Mouse (Mus musculus): Measurements from ENCODE around the gene Golga1.

Gene Golga1

DNA sequence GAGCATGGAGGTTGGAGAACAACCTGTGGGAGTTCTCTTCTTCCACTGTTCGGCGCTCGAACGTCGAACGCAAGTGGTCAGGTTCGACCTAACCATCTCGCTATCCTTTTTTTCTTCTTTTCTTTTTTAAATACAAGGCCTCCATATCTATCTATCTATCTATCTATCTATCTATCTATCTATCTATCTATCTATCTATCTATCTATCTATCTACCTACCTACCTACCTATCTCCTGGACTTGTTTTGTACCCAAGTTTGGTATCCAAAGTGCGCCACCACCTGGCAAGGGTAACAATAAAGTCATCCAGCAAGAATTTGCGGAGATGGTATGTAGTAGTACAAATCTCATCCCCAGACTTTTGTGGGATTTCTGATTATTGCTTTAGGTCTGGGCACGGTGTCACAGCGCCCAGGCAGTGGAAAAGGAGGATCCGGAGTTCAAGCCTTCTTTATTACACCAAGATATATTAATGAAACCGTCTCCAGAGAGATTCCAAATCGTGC lies 59.7 kb downstream of the Golga1 start, which contains the start of gene Rpl35:
Gene Rpl35, minus strand, starts transcription at position 51 of the 506 bp plus-strand sequence.
- DNase-seq: no peak

DNA sequence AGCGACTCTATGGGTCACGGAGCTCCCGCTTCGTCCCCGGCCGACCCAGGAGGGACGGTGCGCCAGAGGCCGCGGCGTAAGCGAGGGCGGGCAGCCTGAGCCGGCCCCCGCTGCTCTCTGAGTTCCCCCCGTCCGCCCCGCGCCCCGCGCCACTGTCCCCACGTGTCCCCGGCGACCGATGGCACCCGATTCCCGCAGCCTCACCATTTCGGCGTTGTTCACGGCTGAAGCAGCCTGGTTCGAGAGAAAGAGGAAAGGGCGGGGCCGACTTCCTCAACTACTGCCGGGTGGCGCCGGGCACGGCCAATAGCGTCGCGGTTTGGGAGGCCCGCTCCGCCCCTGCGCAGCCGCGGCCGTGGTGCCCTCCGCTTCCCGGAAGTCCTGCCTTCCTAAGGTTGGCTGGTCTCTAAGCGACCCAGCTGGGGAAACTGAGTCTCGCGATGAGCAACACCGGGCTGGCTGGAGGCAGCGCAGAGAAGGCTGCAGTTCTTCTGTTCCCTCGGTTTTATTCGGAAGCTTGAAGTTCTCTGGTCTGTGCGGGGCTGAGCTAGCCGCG lies 60.4 kb downstream of the Golga1 start, which contains the start of gene Arpc5l:
Gene Arpc5l, plus strand, starts transcription at position 469 of the 556 bp plus-strand sequence.
- DNase-seq: peak; percentile 92

DNA sequence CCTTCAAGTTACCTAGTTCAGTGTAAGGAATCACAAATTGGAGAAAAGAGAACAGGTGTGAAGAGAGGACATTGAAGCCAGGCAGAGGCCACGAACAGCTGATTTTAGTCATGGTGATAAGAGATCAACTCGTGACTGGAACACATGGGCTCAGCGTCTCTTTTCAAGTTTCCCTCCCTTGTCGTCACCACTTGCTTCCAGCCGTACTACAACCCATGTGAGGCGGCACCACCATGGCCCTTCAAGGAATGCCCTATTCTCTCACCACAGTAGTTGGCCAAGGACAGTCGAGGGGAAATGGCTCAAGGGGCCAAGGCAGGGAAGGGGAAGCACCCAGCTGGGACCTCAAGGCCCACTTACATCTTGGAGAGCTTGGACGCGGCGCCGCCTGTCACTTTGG lies 61.0 kb downstream of the Golga1 start:
- no peak for DNase-seq

DNA sequence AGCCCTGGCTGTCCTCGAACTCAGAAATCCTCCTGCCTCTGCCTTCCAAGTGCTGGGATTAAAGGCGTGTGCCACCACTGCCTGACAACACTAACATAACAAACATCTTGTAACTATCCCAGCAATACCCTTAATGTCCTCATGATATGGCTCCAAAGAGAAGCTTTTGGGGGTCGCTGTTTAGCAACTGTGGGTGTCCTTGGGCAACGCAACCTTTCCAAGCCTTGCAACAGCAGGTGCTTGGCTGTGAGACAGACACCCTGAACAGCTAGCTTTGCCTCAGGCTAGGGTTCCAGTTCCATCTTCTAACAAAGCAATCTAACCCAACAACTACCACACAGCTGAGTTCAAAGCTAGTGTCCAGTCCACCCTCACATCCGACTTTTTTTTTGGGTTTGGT lies 61.8 kb downstream of the Golga1 start:
- DNase-seq: no peak

DNA sequence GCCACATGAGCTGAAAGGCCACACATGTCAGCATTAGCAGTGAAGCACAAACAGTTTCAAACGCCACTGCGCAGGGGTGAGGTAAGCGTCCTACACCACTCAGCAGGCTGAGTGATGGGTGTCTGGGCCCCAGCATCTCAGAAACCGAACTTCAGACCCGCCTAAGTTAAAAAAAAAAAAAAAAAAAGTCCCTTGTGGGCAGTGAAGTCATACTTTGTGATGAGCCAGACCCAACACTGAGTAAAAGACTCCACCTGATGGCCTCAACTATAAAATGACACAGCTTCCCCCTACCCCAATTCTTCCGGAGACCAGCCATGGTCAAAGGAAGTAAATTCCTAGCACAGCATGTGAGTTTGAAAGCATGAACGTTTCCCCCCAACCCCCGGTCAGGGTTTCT lies 62.2 kb downstream of the Golga1 start:
- no peak for DNase-seq

DNA sequence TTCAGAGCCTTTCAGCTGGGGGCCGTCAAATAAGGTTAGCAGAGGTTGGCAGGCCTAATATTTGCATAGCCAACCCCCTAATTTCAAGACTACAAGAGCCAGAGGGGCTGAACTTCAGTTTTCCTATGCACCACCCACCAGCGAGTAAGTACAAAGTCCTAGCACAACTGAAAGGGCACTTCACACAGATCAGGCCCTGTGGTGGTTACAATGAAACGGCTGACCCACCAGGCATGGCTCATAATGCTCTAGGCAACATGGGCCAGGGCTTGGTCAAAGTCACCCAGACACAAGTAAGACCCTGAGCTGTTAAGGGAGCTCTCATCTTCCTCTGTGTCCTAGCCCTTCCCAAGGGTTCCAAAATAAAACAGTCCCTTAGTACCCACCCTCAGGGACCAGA lies 63.5 kb downstream of the Golga1 start:
- no peak for DNase-seq

DNA sequence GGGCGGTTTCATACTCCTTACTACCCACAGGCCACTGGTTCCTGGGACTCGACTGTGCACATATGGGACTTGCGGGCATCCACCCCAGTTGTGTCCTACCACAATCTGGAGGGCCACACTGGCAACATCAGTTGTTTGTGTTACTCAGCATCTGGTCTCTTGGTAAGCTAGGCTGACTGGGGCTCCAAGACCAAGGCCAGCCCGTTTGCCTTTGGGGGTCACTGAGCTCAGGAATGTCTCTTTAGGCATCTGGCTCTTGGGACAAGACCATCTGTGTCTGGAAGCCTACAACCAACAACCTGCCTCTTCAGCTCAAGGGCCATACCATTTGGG lies 64.8 kb downstream of the Golga1 start:
- DNase-seq: no peak

DNA sequence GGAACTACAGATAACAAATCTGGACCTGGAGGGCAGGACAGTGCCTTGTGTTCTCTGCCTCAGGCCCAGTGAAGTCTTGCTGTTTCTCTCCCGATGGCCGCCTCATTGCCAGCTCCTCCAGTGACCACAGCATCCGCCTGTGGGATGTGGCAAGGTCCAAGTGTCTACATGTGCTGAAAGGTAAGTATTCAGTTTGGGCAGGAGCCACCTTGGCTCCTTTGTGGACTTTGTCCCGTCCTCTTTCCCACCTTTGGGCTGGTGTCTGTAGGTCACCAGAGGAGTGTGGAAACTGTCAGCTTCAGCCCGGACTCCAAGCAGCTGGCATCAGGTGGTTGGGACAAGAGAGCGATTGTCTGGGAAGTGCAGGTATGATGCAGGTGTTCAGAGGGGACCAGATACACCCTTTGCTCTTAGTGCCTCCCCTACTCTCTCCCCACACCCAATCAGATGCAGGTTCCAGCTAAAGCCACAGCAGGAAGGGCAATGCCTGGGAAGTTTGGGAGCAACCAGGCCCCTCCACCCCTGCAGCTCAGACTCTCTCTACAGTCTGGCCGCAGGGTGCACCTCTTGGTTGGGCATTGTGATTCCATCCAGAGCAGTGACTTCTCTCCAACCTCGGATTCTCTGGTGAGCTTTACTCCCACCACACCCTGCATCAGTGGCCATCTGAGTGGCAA lies 65.3 kb downstream of the Golga1 start:
- no peak for DNase-seq

DNA sequence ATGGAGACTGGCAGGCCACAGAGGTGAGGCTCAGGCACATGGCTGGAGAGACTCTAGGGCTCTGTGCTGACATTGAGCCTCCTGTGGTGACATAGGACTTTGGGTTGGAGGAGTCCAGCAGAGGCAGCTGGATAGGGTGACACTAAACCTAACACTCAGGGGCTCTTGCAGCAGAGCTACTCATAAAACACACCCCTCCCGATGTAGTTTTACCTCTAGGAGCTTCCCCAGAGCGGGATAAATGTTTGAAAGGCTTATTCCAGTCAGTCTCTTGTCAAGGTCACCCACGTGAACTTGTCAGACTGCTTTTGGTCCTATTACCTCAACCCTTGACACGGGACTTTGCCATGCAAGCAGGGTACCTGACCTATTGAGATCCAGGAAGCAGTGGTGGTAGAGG lies 66.0 kb downstream of the Golga1 start:
- DNase-seq: no peak

DNA sequence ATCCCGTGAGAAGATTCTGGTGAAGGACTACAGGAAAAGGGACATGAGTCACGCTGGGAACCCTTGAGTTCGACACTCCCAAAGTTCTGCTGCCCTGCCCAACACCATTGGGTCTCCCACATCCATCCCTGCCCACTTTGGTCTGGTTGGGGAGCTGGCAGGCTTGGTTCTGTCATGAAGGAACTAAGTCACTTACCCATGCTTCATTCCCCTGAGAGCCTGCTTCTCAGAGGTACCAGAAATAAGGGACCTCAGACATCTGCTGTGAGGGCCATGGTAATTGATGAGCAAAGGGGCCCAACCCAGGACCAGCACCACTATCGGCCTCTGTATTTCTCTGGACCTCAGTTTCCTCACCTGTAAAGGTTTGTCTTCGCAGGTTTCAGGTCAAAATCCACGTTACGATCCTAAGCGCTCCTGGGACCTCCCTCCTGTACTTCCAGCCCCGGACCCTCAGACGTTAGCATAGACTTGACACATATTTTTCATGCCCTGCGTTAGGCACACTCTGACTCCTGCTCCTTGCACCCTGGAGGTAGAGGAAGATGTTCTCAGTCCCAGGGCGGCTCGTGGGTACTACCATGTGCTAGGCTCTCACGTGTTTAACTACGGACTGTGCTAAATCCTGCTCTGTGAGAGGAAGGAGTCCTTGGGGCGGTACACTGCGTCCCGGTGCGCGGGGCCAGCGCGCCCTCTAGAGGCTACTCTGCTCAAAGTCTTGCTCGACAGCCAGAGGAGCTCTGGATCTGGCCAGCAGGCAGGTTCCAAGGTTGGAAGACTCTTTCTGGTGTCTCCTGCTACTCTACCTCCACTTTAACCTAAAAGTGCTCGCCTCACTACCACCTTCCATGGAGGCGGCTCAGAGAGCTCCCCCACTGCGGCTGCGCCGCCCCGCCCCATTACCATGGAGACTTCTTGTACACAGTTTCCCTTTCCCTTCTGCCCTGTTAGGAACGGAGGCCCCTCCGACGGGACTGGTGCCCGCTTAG lies 67.7 kb downstream of the Golga1 start, which contains the start of gene Wdr38:
Gene Wdr38, plus strand, starts transcription at position 91 of the 989 bp plus-strand sequence.
- DNase-seq: peak; percentile 91

DNA sequence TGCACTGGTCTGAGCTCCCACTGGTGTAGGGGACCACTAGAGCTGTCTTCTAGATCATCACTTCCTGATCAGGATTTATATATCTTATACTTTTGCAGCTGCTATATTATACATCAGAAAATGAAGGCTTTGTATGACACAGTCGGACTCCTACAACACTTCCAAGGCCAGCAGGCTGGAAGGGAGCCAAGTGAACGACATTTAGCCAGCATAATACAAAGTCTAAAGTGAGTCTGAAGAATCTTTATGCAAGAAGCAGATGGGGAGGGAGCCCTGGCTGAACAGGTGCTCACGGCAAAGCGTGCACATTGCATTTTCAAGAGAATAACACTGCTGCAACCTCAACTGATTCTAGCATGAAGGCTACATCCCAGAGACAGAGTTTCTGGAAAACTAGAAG lies 72.9 kb downstream of the Golga1 start:
- no peak for DNase-seq

DNA sequence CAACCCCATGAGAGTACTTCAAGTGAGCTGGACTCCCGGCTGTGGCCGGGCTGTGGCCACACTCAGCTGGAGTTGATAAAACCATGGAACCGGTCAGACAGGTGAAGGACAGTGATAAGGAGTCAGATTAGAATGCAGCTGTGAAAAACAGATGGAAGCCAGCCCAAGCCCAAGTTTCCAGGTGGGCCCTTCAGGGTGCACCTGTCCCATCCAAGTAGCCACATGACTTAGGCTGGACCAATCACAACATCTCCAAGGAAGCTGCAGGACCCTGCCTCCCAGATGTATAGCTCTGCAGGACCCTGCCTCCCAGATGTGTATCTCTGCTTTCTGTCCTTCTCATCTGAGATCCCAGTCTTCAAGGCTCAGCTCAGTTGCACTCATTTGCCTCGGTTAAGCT lies 73.3 kb downstream of the Golga1 start:
- no peak for DNase-seq

DNA sequence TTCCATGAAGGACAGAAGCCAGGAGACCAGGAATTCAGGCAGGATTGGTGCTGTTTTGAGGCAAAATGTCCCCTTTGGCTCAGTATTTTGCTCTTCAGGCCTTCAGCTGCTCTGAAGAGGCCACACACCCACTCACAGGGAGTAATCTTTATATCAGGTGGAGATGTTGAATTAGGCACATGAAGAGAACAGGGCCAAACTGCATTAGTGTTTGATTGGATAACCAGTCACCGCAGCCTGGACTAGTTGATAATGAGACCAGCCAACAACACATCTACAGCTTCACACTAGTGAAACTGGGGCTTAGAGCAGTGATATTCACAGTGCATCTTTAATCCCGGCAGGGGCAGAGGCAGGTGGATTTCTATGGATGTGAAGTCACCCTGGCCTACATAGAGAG lies 76.4 kb downstream of the Golga1 start:
- DNase-seq: no peak

DNA sequence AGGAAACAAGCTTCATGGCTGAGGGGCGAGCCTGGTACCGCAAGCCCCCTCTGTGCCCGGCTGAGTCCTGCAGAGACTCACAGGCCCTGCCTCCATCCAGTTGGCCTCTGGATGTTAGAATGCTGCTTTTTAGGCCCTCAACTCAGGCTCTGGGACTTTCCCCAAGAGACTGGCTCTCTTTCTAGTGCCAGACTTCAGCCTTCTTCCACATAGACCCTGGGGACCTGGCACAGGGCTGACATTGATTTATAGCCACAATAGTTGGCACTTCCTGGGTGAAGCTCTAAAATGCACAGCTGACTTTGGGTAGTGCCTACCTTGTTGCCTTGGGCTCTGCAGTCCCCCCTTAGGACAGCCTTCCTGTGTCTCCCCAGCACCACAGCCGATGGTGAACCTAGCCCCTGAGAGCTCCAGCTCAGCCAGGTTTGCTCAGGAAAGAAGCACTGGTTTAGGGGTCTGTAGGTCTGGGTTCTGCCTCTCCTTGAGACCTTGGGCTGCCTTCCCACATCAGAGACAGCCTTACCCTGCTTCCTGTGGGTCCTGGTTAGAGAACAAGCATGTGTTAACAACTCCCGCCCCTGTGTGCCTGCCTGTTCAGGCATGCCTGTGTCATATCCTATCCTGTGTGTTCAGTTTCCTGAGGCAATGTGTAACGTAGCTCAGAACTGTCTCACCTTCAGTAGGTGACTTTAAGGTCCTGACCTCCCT lies 77.4 kb downstream of the Golga1 start:
- no peak for DNase-seq

DNA sequence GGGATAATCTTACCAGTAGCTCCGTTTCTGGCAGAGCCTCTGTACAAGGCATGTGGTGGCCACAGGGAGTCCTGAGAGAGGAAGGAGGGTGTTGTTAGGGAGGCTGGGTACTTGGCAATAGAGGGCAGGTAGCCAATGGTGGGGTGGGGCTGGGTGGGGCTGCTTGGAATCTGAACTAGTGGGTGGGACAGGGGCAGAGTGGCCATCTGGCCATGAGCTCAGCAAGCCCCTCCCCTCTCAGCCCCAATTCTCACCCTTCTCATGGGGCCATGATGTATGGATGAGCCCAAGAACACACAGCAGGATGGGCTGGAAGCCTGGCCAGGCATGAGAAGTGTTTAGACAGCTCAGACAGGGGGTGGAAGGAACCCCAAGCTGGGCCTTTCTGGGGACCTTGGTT lies 78.0 kb downstream of the Golga1 start:
- no peak for DNase-seq

DNA sequence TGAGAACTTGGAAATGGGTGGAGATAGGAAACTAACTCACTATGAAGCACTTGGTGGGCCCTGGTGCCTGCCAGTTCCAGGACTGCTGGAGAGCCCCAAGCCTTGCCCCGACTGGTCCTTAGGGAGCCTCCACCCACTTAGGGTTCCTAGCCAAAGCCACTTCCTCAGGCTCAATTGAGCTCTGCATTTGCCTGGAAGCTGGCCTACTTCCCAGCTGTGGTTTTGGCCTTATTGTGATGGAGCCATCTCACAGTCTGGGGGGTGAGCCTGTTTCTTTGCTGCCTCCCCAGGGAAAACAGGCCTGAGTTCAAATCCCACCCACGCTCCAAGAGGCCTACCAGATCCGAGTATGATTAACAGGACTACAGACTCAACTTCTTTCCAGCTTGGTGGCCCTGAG lies 78.8 kb downstream of the Golga1 start:
- no peak for DNase-seq

DNA sequence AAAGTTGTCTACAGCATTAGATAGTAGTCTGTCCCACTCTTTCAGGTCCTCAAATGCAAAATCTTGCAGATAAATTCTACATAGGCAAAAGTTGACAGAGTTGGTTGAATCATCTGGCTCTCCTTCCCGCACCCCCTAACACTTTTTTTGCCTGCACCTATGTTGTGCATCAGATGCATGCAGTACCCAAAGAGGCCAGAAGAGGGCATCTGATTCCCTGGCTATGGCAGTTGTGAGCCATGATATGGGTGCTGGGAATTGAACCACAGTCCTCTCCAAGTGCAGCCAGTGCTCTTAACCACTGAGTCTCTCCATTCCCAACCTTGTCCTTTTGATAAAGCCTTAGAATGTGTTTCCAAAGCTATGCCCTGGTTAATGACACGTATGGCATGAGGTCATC lies 81.9 kb downstream of the Golga1 start:
- no peak for DNase-seq

DNA sequence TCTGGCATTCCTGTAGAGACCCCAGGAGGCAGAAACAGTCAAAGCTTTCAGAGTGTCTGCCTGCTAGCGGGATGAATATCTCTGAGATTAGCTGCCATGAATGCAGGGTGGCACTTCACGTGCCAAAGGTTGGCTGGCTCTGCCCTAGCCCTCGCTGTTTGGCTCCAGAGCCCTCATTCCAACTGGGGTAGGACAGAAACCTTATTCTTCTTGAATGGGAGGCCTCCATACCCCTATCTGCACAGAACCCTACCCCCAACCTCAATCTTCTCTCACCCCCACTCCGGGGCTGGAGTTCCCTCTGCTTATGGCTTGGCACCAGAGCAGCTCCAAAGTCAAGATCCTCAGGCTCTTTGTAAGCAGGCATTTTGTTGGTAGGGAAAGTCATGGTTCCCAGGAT lies 87.5 kb downstream of the Golga1 start:
- DNase-seq: no peak

DNA sequence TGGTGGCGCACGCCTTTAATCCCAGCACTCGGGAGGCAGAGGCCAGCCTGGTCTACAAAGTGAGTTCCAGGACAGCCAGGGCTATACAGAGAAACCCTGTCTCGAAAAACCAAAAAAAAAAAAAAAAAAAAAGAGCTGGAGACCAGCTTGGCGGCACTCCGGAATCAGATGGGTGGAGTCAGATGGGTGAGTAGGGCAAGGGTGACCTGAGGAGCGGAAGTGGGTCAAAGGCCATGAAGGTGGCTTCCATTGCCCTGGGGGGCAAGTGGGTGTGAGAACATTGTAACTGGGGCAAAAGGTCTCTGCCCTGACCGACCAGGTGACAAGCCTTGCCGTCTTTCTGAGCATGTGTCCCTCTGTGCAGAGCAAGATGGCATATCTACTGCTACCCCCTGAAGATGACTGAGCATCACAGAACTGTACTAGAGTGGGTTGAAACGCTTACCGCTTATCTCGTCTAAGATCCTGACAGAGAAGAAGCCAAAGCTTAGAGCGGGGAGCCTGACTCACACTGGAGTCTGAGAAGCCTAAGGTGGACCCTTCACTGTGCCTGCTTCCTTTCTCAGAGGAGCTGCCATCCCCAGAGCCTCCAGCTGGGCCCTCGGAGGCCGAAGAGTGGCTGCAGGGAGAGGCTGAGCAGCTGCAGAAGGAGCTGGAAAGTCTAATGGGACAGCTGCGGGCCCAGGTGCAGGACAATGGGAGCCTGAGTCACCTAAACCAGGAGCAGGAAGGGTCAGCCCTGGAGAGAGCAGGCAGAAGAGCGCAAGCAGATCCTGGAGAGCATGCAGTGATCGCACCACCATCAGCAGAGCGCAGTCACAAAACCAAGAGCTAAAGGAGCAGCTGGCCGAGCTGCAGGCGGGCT lies 89.2 kb downstream of the Golga1 start:
- DNase-seq: no peak

DNA sequence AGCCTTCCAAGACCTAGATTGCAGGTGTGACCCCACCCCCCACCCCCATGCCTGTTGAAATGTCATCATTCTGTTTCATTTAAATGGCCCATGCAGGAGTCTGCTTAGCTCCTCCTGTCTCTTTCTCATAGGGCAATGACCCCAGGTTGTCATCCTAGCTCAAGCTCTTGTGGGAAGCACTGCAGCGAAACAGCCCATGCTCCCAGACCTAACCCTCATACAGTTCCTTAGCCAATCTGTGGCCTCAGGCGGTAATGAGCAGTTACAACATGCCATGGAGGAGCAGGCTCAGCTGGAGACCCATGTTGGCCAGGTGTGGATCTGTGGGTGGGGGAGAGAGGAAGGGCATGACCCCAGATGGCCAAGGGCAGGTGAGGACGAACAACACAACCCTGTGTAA lies 90.2 kb downstream of the Golga1 start:
- DNase-seq: no peak

DNA sequence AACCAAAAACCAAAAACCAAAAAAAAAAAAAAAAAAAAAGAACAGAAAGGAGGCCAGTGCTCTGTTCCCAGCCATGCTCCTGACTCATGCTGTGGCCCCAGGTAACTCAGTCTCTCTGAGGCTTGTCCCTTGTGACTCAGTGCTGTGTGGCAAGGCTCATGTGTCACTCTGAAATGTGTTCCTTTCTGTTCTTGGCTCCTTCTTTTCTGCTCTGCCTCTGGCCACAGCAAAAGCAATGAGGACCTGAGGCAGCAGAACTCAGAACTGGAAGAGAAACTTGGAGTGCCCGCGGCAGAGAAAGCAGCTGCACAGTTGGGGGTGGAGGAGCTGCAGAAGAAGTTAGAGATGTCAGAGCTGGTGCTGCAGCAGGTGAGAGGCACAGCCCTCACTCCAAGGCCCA lies 91.2 kb downstream of the Golga1 start:
- no peak for DNase-seq

DNA sequence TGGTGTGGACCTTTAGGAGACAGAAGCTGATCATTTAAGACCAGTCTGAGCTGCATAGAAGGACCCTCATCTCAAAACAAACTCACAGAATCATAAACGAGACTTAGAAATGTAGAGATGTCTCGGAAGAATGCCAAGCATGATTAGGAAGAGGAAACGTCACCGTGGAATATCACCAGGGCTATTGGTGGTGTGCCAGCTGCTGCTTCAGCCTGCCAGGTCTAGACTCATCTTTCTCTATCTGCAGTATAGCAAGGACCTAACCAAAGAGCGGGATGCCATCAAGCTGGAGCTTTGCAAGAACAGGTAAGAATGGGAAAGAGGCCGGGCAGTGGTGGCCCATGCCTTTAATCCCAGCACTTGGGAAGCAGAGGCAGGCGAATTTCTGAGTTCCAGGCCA lies 91.6 kb downstream of the Golga1 start:
- DNase-seq: peak; percentile 40
